Mouse (Mus musculus): ENCODE results near the gene Gstz1.
"Not testable (repeated sequence)": the region's sequence is repeated elsewhere in the genome, so short reads cannot be mapped to it uniquely, and the experiment has no call there.

The Gstz1 gene

GRCm38 (mm10) chr12:87149471-87149870 is 2.5 kb downstream of the Gstz1 start:
- in situ Hi-C loops (cut with MboI; ENCODE audit: low pct_unique_long_range_greater_than_20kb in 1 of 2, low sequenced_read_pairs in 2 of 2, unreplicated experiment in 1 of 2) = no loop called here

GRCm38 (mm10) chr12:87154448-87154847 is 7.5 kb downstream of the Gstz1 start:
- in situ Hi-C loops (cut with MboI; ENCODE audit: low pct_unique_long_range_greater_than_20kb in 1 of 2, low sequenced_read_pairs in 2 of 2, unreplicated experiment in 1 of 2) = not testable (repeated sequence)

GRCm38 (mm10) chr12:87157361-87157760 is 10.4 kb downstream of the Gstz1 start:
- in situ Hi-C loops (cut with MboI; ENCODE audit: low pct_unique_long_range_greater_than_20kb in 1 of 2, low sequenced_read_pairs in 2 of 2, unreplicated experiment in 1 of 2) = no loop called here

GRCm38 (mm10) chr12:87158099-87158498 is 11.1 kb downstream of the Gstz1 start:
- in situ Hi-C loops (cut with MboI; ENCODE audit: low pct_unique_long_range_greater_than_20kb in 1 of 2, low sequenced_read_pairs in 2 of 2, unreplicated experiment in 1 of 2) = no loop called here

GRCm38 (mm10) chr12:87160310-87160709 is 13.3 kb downstream of the Gstz1 start:
- in situ Hi-C loops (cut with MboI; ENCODE audit: low pct_unique_long_range_greater_than_20kb in 1 of 2, low sequenced_read_pairs in 2 of 2, unreplicated experiment in 1 of 2) = no loop called here

- in situ Hi-C loops (cut with MboI; ENCODE audit: low pct_unique_long_range_greater_than_20kb in 1 of 2, low sequenced_read_pairs in 2 of 2, unreplicated experiment in 1 of 2) = no loop called here
Observed at GRCm38 (mm10) chr12:87160815-87161214, 13.8 kb downstream of the Gstz1 start.

GRCm38 (mm10) chr12:87175194-87175946 is 28.4 kb downstream of the Gstz1 start:
- in situ Hi-C loops (cut with MboI; ENCODE audit: low pct_unique_long_range_greater_than_20kb in 1 of 2, low sequenced_read_pairs in 2 of 2, unreplicated experiment in 1 of 2) = no loop called here

- in situ Hi-C loops (cut with MboI; ENCODE audit: low pct_unique_long_range_greater_than_20kb in 1 of 2, low sequenced_read_pairs in 2 of 2, unreplicated experiment in 1 of 2) = no loop called here
Observed at GRCm38 (mm10) chr12:87177631-87178030, 30.7 kb downstream of the Gstz1 start.

- in situ Hi-C loops (cut with MboI; ENCODE audit: low pct_unique_long_range_greater_than_20kb in 1 of 2, low sequenced_read_pairs in 2 of 2, unreplicated experiment in 1 of 2) = no loop called here
Observed at GRCm38 (mm10) chr12:87193008-87193407, 46.0 kb downstream of the Gstz1 start.

GRCm38 (mm10) chr12:87195069-87195468 is 48.1 kb downstream of the Gstz1 start:
- in situ Hi-C loops (cut with MboI; ENCODE audit: low pct_unique_long_range_greater_than_20kb in 1 of 2, low sequenced_read_pairs in 2 of 2, unreplicated experiment in 1 of 2) = no loop called here

- in situ Hi-C loops (cut with MboI; ENCODE audit: low pct_unique_long_range_greater_than_20kb in 1 of 2, low sequenced_read_pairs in 2 of 2, unreplicated experiment in 1 of 2) = no loop called here
Observed at GRCm38 (mm10) chr12:87196310-87196709, 49.3 kb downstream of the Gstz1 start.

- in situ Hi-C loops (cut with MboI; ENCODE audit: low pct_unique_long_range_greater_than_20kb in 1 of 2, low sequenced_read_pairs in 2 of 2, unreplicated experiment in 1 of 2) = no loop called here
Observed at GRCm38 (mm10) chr12:87198792-87199191, 51.8 kb downstream of the Gstz1 start.

- in situ Hi-C loops (cut with MboI; ENCODE audit: low pct_unique_long_range_greater_than_20kb in 1 of 2, low sequenced_read_pairs in 2 of 2, unreplicated experiment in 1 of 2) = no loop called here
Observed at GRCm38 (mm10) chr12:87199206-87199972, 52.4 kb downstream of the Gstz1 start, which contains the start of gene Samd15. TSS of gene Samd15 (plus strand) at chr12:87199723.

- in situ Hi-C loops (cut with MboI; ENCODE audit: low pct_unique_long_range_greater_than_20kb in 1 of 2, low sequenced_read_pairs in 2 of 2, unreplicated experiment in 1 of 2) = no loop called here
Observed at GRCm38 (mm10) chr12:87199973-87200586, 53.1 kb downstream of the Gstz1 start, which contains the start of gene Tmed8. TSS of gene Tmed8 (minus strand) at chr12:87200454.

GRCm38 (mm10) chr12:87201694-87202093 is 54.7 kb downstream of the Gstz1 start:
- in situ Hi-C loops (cut with MboI; ENCODE audit: low pct_unique_long_range_greater_than_20kb in 1 of 2, low sequenced_read_pairs in 2 of 2, unreplicated experiment in 1 of 2) = no loop called here

- in situ Hi-C loops (cut with MboI; ENCODE audit: low pct_unique_long_range_greater_than_20kb in 1 of 2, low sequenced_read_pairs in 2 of 2, unreplicated experiment in 1 of 2) = not testable (repeated sequence)
Observed at GRCm38 (mm10) chr12:87205789-87206188, 58.8 kb downstream of the Gstz1 start.

- in situ Hi-C loops (cut with MboI; ENCODE audit: low pct_unique_long_range_greater_than_20kb in 1 of 2, low sequenced_read_pairs in 2 of 2, unreplicated experiment in 1 of 2) = no loop called here
Observed at GRCm38 (mm10) chr12:87212844-87213606, 66.1 kb downstream of the Gstz1 start.
